Mouse (Mus musculus): ENCODE measurements at regions not wholly inside any gene's neighbourhood (a gene's known extent, or its start where the extent isn't known, plus 50 kb on each side); places are given as distances from the start of the nearest gene placed in this dataset.

DNA sequence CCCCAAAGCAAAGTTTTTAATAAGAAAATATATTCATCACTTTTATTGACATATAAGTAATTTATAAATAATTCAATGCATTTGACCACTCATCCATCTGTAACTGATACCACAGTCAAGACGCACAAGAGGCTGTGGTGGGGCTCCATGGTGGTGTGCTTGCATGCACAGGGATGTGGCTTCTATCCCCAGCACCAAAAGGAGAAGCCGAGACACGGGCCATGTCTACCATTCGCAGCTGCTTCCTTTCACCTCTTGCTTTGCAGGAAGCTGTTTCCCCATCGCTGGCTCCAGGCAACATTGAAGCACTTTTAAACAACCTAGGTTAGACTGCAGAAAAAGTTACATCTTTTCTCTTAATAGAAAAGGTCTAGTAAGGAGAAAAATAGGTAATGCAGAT, 461.3 kb downstream of the Zfp704 start:
- Histone ChIP-seq H3K27ac (ENCODE audit: control insufficient read depth, insufficient read depth, low read depth, low read length, poor library complexity) (no peak overlapping the region), H3K4me1 (ENCODE audit: control insufficient read depth, insufficient read depth, low read length) (no peaks in the 10 kb centered on the region; the same call in 1 of the 2 replicates), H3K4me3 (replicated peaks; ENCODE audit: control insufficient read depth, low read depth, low read length) (no peak overlapping the region)
- WGBS = 3% methylated on average over 5 of the region's 5 CpGs
- TF ChIP-seq POLR2A (IDR thresholded peaks at IDR 0.05; ENCODE audit: borderline replicate concordance, control insufficient read depth, low read depth, low read length) (no peak), CTCF (IDR thresholded peaks at IDR 0.05; ENCODE audit: control insufficient read depth, insufficient read depth, low read length) (no peak)

DNA sequence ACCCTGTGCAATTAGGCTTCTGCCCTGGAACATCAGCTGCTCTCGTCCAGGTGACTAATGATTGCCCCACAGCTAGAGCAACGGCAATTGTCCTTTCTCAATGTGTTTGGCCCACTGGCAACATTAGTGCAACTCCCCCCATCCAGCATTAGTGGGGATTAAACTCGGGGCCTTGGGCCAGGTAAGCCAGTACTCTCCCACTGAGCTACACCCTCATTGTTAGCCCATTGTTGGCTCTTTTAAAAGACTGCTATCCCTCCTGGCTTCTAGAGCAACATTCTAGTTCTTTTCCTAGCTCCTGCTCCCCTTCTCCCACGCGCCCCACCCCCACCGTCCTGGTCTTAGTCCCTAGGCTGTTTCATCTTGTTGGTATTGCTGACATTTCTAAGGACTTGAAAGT, 463.4 kb downstream of the Zfp704 start:
- H3K27ac ChIP-seq (ENCODE audit: control insufficient read depth, insufficient read depth, low read depth, low read length, poor library complexity) = no peak overlapping the region
- TF ChIP-seq CTCF (IDR thresholded peaks at IDR 0.05; ENCODE audit: control insufficient read depth, insufficient read depth, low read length) = no peak
- no peak for TF ChIP-seq POLR2A (IDR thresholded peaks at IDR 0.05; ENCODE audit: borderline replicate concordance, control insufficient read depth, low read depth, low read length)
- 65% methylated on average over 6 of the region's 6 CpGs for WGBS
- H3K4me3 ChIP-seq (replicated peaks; ENCODE audit: control insufficient read depth, low read depth, low read length) = no peak overlapping the region
- no peaks in the 10 kb centered on the region; the same call in 1 of the 2 replicates for H3K4me1 ChIP-seq (ENCODE audit: control insufficient read depth, insufficient read depth, low read length)

DNA sequence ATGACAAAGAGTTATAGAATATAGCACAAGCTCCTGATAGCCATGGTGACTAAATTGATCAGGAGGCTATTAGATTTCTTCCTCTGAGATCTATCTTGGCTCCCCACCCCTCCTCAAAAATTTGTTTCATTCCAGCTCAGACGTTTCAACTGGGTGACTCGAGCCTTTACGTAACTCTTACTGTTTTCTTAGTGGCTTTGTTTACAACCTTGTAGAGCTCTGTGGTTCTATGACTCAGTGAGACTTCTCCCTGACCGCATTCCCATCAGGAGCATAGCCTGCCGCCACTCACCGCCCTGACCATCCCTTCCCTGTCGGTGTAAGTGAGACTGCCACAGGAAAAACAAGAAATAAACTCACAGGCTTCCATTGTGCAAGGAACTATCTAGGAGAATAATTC, 464.3 kb downstream of the Zfp704 start:
- H3K4me3 ChIP-seq (replicated peaks; ENCODE audit: control insufficient read depth, low read depth, low read length) = no peak overlapping the region
- TF ChIP-seq CTCF (IDR thresholded peaks at IDR 0.05; ENCODE audit: control insufficient read depth, insufficient read depth, low read length) (no peak), POLR2A (IDR thresholded peaks at IDR 0.05; ENCODE audit: borderline replicate concordance, control insufficient read depth, low read depth, low read length) (no peak)
- WGBS = 69% methylated on average over 7 of the region's 7 CpGs

DNA sequence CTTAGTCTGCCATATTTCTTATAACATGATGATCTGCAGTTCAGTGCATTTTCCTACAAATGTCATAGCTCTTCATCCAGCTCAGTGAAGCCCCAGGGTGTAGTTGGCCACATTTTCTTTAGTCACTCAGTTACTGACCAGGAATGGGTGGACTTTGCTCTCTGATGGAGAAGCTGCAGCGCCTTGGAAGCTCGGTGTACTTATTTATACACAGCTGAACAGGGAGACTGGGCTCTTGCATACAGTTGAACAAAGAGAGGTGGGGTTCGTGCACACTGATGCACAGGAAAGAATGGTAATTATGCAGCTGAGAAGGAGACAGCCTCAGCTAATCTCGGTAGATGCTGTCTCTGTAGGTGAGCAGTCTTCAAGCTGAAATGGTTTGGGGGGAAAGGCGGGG, 468.0 kb downstream of the Zfp704 start:
- TF ChIP-seq CTCF (IDR thresholded peaks at IDR 0.05; ENCODE audit: control insufficient read depth, insufficient read depth, low read length) (no peak), POLR2A (IDR thresholded peaks at IDR 0.05; ENCODE audit: borderline replicate concordance, control insufficient read depth, low read depth, low read length) (no peak)
- 79% methylated on average over 5 of the region's 5 CpGs for WGBS

More for the DNA sequence above, 464.3 kb downstream of the Zfp704 start:
- H3K4me1 ChIP-seq (ENCODE audit: control insufficient read depth, insufficient read depth, low read length) = no peaks in the 10 kb centered on the region; the same call in 1 of the 2 replicates
- no peak overlapping the region for H3K27ac ChIP-seq (ENCODE audit: control insufficient read depth, insufficient read depth, low read depth, low read length, poor library complexity)

DNA sequence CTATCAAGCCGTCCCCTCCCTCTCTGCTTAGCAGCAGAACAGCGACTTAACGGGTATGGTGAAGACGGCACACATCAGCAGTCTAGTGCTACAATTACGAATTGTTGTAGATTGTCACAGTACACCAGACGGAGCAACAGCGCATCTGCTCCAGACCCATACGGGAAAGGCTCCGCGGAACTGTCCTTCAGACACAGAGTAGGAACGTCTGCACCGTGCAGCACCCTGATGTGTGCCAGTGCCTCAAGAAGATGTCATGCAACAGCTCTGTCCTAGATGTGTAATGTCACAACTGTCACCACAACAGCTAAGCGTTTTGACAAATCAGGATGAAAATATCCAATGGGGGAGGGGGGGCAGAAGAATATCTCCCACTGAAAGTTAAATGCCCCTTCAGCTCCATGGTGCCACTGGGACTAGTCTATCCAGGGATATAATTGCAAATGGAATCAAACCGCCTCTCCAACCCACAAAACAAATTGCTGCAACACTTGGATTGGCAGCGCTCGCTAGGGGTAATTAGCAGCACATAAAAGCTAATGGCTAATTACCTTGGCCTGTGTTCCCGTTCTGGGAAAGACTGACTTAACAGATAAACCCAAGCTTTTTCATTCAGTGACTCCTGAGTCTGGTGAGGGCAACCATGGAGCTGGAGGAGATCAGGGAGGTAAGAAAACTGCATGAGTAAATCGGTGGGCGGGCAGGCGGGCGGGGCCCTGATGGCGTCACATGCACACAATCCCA, 472.6 kb downstream of the Zfp704 start:
- Histone ChIP-seq H3K27ac (ENCODE audit: control insufficient read depth, insufficient read depth, low read depth, low read length, poor library complexity) (no peak overlapping the region), H3K4me1 (ENCODE audit: control insufficient read depth, insufficient read depth, low read length) (no peaks in the 10 kb centered on the region; the same call in 1 of the 2 replicates), H3K4me3 (replicated peaks; ENCODE audit: control insufficient read depth, low read depth, low read length) (no peak overlapping the region)
- 88% methylated on average over 22 of the region's 22 CpGs for WGBS
- TF ChIP-seq POLR2A (IDR thresholded peaks at IDR 0.05; ENCODE audit: borderline replicate concordance, control insufficient read depth, low read depth, low read length) (no peak), CTCF (IDR thresholded peaks at IDR 0.05; ENCODE audit: control insufficient read depth, insufficient read depth, low read length) (no peak)

More for the DNA sequence above, 468.0 kb downstream of the Zfp704 start:
- H3K4me1 ChIP-seq (ENCODE audit: control insufficient read depth, insufficient read depth, low read length) = no peaks in the 10 kb centered on the region; the same call in 1 of the 2 replicates
- H3K4me3 ChIP-seq (replicated peaks; ENCODE audit: control insufficient read depth, low read depth, low read length) = no peak overlapping the region
- no peak overlapping the region for H3K27ac ChIP-seq (ENCODE audit: control insufficient read depth, insufficient read depth, low read depth, low read length, poor library complexity)

- TF ChIP-seq CTCF (IDR thresholded peaks at IDR 0.05; ENCODE audit: control insufficient read depth, insufficient read depth, low read length) = no peak
- TF ChIP-seq POLR2A (IDR thresholded peaks at IDR 0.05; ENCODE audit: borderline replicate concordance, control insufficient read depth, low read depth, low read length) = no peak
- Histone ChIP-seq H3K4me1 (ENCODE audit: control insufficient read depth, insufficient read depth, low read length) (no peaks in the 10 kb centered on the region; the same call in 1 of the 2 replicates), H3K27ac (ENCODE audit: control insufficient read depth, insufficient read depth, low read depth, low read length, poor library complexity) (no peak overlapping the region), H3K4me3 (replicated peaks; ENCODE audit: control insufficient read depth, low read depth, low read length) (no peak overlapping the region)
- 52% methylated on average over 12 of the region's 12 CpGs for WGBS
Measured at GRCm38 (mm10) chr3:9133991-9134390, 475.9 kb downstream of the Zfp704 start.

DNA sequence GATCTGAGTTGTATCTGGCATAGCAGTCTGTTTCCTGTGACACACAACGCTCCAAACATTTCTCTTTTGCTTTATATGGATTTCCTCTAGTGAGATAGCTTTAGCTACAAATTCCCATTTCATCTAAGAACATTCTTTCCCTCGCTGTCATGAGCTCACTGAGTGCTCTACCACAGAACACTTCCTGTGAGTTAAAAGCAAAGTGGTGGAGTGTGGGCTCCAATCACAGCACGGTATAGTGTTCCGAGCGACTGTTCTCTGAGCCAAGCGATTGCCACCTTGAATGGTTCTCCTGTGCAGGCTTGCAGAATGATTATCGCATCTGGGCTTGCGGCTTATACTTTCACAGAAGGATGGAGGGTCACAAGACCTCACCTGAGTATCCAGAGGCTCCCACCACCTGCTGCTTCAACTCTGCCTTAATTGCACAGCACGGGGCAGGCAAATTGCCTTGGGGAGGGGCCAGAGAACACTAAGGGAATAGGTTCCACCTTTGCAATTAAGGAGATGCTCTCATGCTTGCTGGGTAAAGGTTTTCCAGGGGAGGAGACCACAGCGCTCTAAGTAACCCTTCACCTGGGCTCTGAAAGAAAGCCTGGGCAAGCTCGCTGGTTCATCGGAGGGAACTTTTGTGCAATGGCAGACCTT, 477.7 kb downstream of the Zfp704 start:
- H3K4me3 ChIP-seq (replicated peaks; ENCODE audit: control insufficient read depth, low read depth, low read length) = no peak overlapping the region
- H3K4me1 ChIP-seq (ENCODE audit: control insufficient read depth, insufficient read depth, low read length) = no peaks in the 10 kb centered on the region; the same call in 1 of the 2 replicates
- no peak overlapping the region for H3K27ac ChIP-seq (ENCODE audit: control insufficient read depth, insufficient read depth, low read depth, low read length, poor library complexity)
- 37% methylated on average over 12 of the region's 12 CpGs for WGBS
- TF ChIP-seq CTCF (IDR thresholded peaks at IDR 0.05; ENCODE audit: control insufficient read depth, insufficient read depth, low read length) (no peak), POLR2A (IDR thresholded peaks at IDR 0.05; ENCODE audit: borderline replicate concordance, control insufficient read depth, low read depth, low read length) (no peak)

DNA sequence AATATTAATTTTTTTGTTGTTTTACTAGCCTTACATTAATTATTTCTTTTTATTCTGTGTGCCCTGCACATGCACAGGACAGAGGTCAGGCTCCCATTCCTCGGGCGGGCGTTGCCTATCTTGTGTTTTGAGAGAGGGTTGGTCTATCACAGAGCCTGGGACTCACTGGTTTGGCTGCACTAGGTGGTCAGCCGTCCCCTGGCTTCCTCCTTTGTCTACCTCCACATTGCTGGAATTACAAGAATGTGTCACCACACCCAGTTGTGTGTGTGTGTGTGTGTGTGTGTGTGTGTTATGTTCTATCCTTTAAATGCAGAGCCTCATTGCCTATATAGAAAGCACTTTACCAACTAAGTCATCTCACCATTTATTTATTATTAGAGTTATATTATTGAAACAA, 478.5 kb downstream of the Zfp704 start:
- 70% methylated on average over 4 of the region's 4 CpGs for WGBS
- no peak overlapping the region for H3K27ac ChIP-seq (ENCODE audit: control insufficient read depth, insufficient read depth, low read depth, low read length, poor library complexity)
- TF ChIP-seq POLR2A (IDR thresholded peaks at IDR 0.05; ENCODE audit: borderline replicate concordance, control insufficient read depth, low read depth, low read length) = no peak
- TF ChIP-seq CTCF (IDR thresholded peaks at IDR 0.05; ENCODE audit: control insufficient read depth, insufficient read depth, low read length) = no peak
- H3K4me1 ChIP-seq (ENCODE audit: control insufficient read depth, insufficient read depth, low read length) = no peaks in the 10 kb centered on the region; the same call in 1 of the 2 replicates
- H3K4me3 ChIP-seq (replicated peaks; ENCODE audit: control insufficient read depth, low read depth, low read length) = no peak overlapping the region
